ENCODE assay signal across 24 mouse cellular contexts in genomic region chr6:101464910-101465309, GRCm38 (mm10).
DNase-seq lines count a peak whose midpoint lies in the region; ATAC-seq lines count a peak whose summit lies in the region.
"Had no signal": no experiment of that assay in that cellular context is flagged by ENCODE, and none has a peak within 500 bp of the region (broad histone marks: within the 10 kb centered on the region; RNA-seq: fewer than 3 reads in every experiment).

No protein-coding gene starts in this region.

- 89% methylated on average over 1 of the region's 1 CpGs for WGBS in kidney, embryonic 16.5 days

- DNase-seq in frontal cortex, adult 2 months (ENCODE audit: extremely low spot score in 1 of 2, low spot score in 1 of 2) = no peak
- DNase-seq in 3T3-L1 (ENCODE audit: low read depth, low spot score) = peak; percentile 59
- peak; percentile 65 for DNase-seq in brain, adult 2 months (ENCODE audit: low read depth, low spot score)
- no peak for DNase-seq in cerebellum, adult 9-10 months
- DNase-seq: adrenal gland, adult 8-10 months; adrenal gland, postnatal 14 days; adrenal gland, postnatal 36 days; cerebellum, adult 11 months; cerebellum, adult 18-20 months; cerebellum, adult 8-10 months; cerebellum, postnatal 10 days; cerebellum, postnatal 25 days; embryo, embryonic 11 days had no signal

- no peak overlapping the region for H3K4me2 ChIP-seq in kidney, embryonic 16.5 days (replicated peaks; ENCODE audit: low read depth, low read length)
- H3K4me2 ChIP-seq: embryonic facial prominence, embryonic 13.5 days; embryonic facial prominence, embryonic 15.5 days; forebrain, embryonic 12.5 days had no signal

- H3K4me3 ChIP-seq in kidney, embryonic 16.5 days (ENCODE audit: low read length) = no peak overlapping the region
- H3K4me3 ChIP-seq: embryonic facial prominence, embryonic 13.5 days; embryonic facial prominence, embryonic 15.5 days; erythroblast, embryonic 14.5 days; forebrain, embryonic 10.5 days; forebrain, embryonic 12.5 days had no signal

- H3K9ac ChIP-seq in kidney, embryonic 16.5 days (replicated peaks; ENCODE audit: low read length) = no peak overlapping the region
- H3K9ac ChIP-seq: embryonic facial prominence, embryonic 13.5 days; embryonic facial prominence, embryonic 15.5 days; forebrain, embryonic 12.5 days had no signal

- H3K27me3 ChIP-seq in kidney, embryonic 16.5 days (ENCODE audit: insufficient read depth, low read length) = no peaks in the 10 kb centered on the region
- H3K27me3 ChIP-seq: embryonic facial prominence, embryonic 13.5 days; forebrain, embryonic 12.5 days had no signal

- H3K27ac ChIP-seq in kidney, embryonic 16.5 days (ENCODE audit: low read length) = no peak overlapping the region
- H3K27ac ChIP-seq: embryonic facial prominence, embryonic 13.5 days; embryonic facial prominence, embryonic 15.5 days; forebrain, embryonic 10.5 days; forebrain, embryonic 12.5 days had no signal

- H3K9me3 ChIP-seq in kidney, embryonic 16.5 days (ENCODE audit: low read length) = no peaks in the 10 kb centered on the region
- H3K9me3 ChIP-seq: embryonic facial prominence, embryonic 13.5 days; embryonic facial prominence, embryonic 15.5 days; forebrain, embryonic 10.5 days; forebrain, embryonic 12.5 days had no signal

- peak; percentile 91 for ATAC-seq in frontal cortex, adult (ENCODE audit: low TSS enrichment)
- no peak for ATAC-seq in kidney, embryonic 16.5 days (ENCODE audit: low FRiP score, low TSS enrichment)
- ATAC-seq: activated CD4-positive, CD25-positive, alpha-beta regulatory T cell, adult 4 months; forebrain, embryonic 14.5 days; forebrain, embryonic 16.5 days; Patski had no signal

- H3K4me1 ChIP-seq in kidney, embryonic 16.5 days (ENCODE audit: insufficient read depth, low read length) = no peaks in the 10 kb centered on the region
- H3K4me1 ChIP-seq: embryonic facial prominence, embryonic 13.5 days; embryonic facial prominence, embryonic 15.5 days; forebrain, embryonic 10.5 days; forebrain, embryonic 12.5 days had no signal

- H3K36me3 ChIP-seq in kidney, embryonic 16.5 days (ENCODE audit: insufficient read depth, low read length) = no peaks in the 10 kb centered on the region
- H3K36me3 ChIP-seq: embryonic facial prominence, embryonic 13.5 days; embryonic facial prominence, embryonic 15.5 days; forebrain, embryonic 10.5 days; forebrain, embryonic 12.5 days had no signal

Comparison
In these comparisons a context has a peak if more than half of its experiments do, and no peak if none do; other contexts are left out.
1. DNase-seq: peak in 3T3-L1 (single experiment) and brain, adult 2 months (single experiment); none in frontal cortex, adult 2 months (0 of 2) and cerebellum, adult 9-10 months (single experiment).